Mouse (Mus musculus) heart, embryonic 15.5 days (tissue): Measurements from ENCODE around the gene Mvb12a. TPM values are rescaled to one million over a fixed set of nuclear protein-coding genes. Genes with fewer than 3 reads are reported as not detected.
A peak's percentile ranks its signal among the peaks of the same experiment; 100 is the strongest.
"Not testable (repeated sequence)": the region's sequence is repeated elsewhere in the genome, so short reads cannot be mapped to it uniquely, and the experiment has no call there.

Source experiments
- ATAC-seq: fragments of 200-750 bp; cut with Nextera tagmentation; replicated peaks from 2 replicates; pipeline ENCODE4 v1.8.0; 2017; ENCODE audit warnings: low read depth, moderate TSS enrichment; ENCODE audit not compliant: insufficient number of reproducible peaks, insufficient read depth, low FRiP score
- H3K27ac ChIP-seq: fragments of 300-500 bp; sonication (generic); 2 replicates; pipeline ENCODE4 v1.5.1; 2015; ENCODE audit warnings: mild to moderate bottlenecking, inconsistent platforms
- H3K27me3 ChIP-seq: fragments of 300-500 bp; sonication (generic); 2 replicates; pipeline ENCODE4 v1.6.1; 2015; ENCODE audit warnings: inconsistent platforms
- H3K36me3 ChIP-seq: fragments of 300-500 bp; sonication (generic); 2 replicates; pipeline ENCODE4 v1.6.1; 2015; ENCODE audit warnings: mild to moderate bottlenecking, inconsistent platforms
- H3K4me1 ChIP-seq: fragments of 300-500 bp; sonication (generic); replicated peaks from 2 replicates; pipeline ENCODE4 v1.6.1; 2015; ENCODE audit warnings: inconsistent platforms
- H3K4me2 ChIP-seq: fragments of 300-500 bp; sonication (generic); 2 replicates; pipeline ENCODE4 v1.6.1; 2015; ENCODE audit warnings: inconsistent platforms, mild to moderate bottlenecking, moderate library complexity
- H3K4me3 ChIP-seq: fragments of 300-500 bp; sonication (generic); 2 replicates; pipeline ENCODE4 v1.5.1; 2015; ENCODE audit warnings: mild to moderate bottlenecking, inconsistent platforms
- H3K9ac ChIP-seq: fragments of 300-500 bp; sonication (generic); 2 replicates; pipeline ENCODE4 v1.6.1; 2015; ENCODE audit warnings: mild to moderate bottlenecking, inconsistent platforms
- H3K9me3 ChIP-seq: fragments of 300-500 bp; sonication (generic); replicated peaks from 2 replicates; pipeline ENCODE4 v1.6.1; 2016; ENCODE audit warnings: inconsistent platforms
- WGBS: fragments of 180-500 bp; shearing (Covaris S2); methylation state at CpG from one replicate; pipeline ENCODE4 v1.1.7; 2015; ENCODE audit warnings: mixed read lengths; 5-methylcytosine and 5-hydroxymethylcytosine counted together
- polyA plus RNA-seq: library from polyadenylated mRNA; unstranded; fragments of >200 nt; fragmentation: Nextera tagmentation; extraction: Ambion mirVana; gene quantifications from 2 replicates; pipeline ENCODE4 v1.2.1, GENCODE M21; 2015

Mvb12a gene
- polyA plus RNA-seq, 1 experiment from 2014 or later, result 51.1 TPM

- Histone ChIP-seq H3K9me3 (no peaks in the 10 kb centered on the region), H3K9ac (no peak overlapping the region), H3K4me3 (no peak overlapping the region), H3K36me3 (no peaks in the 10 kb centered on the region), H3K4me1 (peaks cover 32% of the 10 kb centered on the region), H3K27me3 (peaks cover 12% of the 10 kb centered on the region), H3K4me2 (no peak overlapping the region), H3K27ac (peak overlapping the region; percentile 78)
- ATAC-seq, result no peak
- WGBS, result 37% methylated on average over 3 of the region's 3 CpGs
Measured at GRCm38 (mm10) chr8:71527162-71527870, 15.4 kb upstream of the Mvb12a start.

GRCm38 (mm10) chr8:71528362-71529073, 14.2 kb upstream of the Mvb12a start:
- peak; percentile 80 for ATAC-seq
- Histone ChIP-seq H3K4me2 (no peak overlapping the region), H3K27me3 (peaks cover 12% of the 10 kb centered on the region), H3K9ac (no peak overlapping the region), H3K4me1 (peaks cover 32% of the 10 kb centered on the region), H3K27ac (peak overlapping the region; percentile 78), H3K4me3 (no peak overlapping the region), H3K9me3 (no peaks in the 10 kb centered on the region), H3K36me3 (no peaks in the 10 kb centered on the region)
- 59% methylated on average over 11 of the region's 11 CpGs for WGBS

GRCm38 (mm10) chr8:71530735-71531467, 11.8 kb upstream of the Mvb12a start:
- not testable (repeated sequence) for H3K27me3 ChIP-seq, ATAC-seq, H3K4me3 ChIP-seq, H3K9me3 ChIP-seq, H3K27ac ChIP-seq, H3K4me2 ChIP-seq, H3K9ac ChIP-seq, H3K36me3 ChIP-seq
- peaks cover 28% of the 10 kb centered on the region for H3K4me1 ChIP-seq
- 61% methylated on average over 7 of the region's 12 CpGs for WGBS

- Histone ChIP-seq H3K4me2 (no peak overlapping the region), H3K27me3 (no peaks in the 10 kb centered on the region), H3K9me3 (no peaks in the 10 kb centered on the region), H3K9ac (no peak overlapping the region), H3K36me3 (no peaks in the 10 kb centered on the region), H3K4me3 (no peak overlapping the region), H3K4me1 (peaks cover 18% of the 10 kb centered on the region), H3K27ac (no peak overlapping the region)
- no peak for ATAC-seq
- WGBS, result 34% methylated on average over 3 of the region's 3 CpGs
Measured at GRCm38 (mm10) chr8:71534263-71534810, 8.4 kb upstream of the Mvb12a start.

- 76% methylated on average over 5 of the region's 5 CpGs for WGBS
- H3K4me3 ChIP-seq, result peak overlapping the region; percentile 60
Measured at GRCm38 (mm10) chr8:71535663-71536062, 7.1 kb upstream of the Mvb12a start.

GRCm38 (mm10) chr8:71537028-71537867, 5.5 kb upstream of the Mvb12a start, which contains the start of gene Bst2:
TSS of gene Bst2 (minus strand) at chr8:71537456.
- peak within 1 kb of the TSS; percentile 60 for H3K4me3 ChIP-seq
- WGBS, result 2% methylated on average over 37 of the region's 37 CpGs
- H3K36me3 ChIP-seq, result no peaks in the 10 kb centered on the region
- ATAC-seq, result peak; percentile 82
- H3K27ac ChIP-seq, result peak within 1 kb of the TSS; percentile 66
- peaks cover 18% of the 10 kb centered on the region for H3K4me1 ChIP-seq
- peak within 1 kb of the TSS; percentile 79 for H3K4me2 ChIP-seq
- H3K9ac ChIP-seq, result peak within 1 kb of the TSS; percentile 50
- H3K27me3 ChIP-seq, result no peaks in the 10 kb centered on the region
- H3K9me3 ChIP-seq, result no peaks in the 10 kb centered on the region

More at GRCm38 (mm10) chr8:71535663-71536062, 7.1 kb upstream of the Mvb12a start:
- Histone ChIP-seq H3K4me2 (peak overlapping the region; percentile 79), H3K4me1 (peaks cover 18% of the 10 kb centered on the region), H3K27ac (no peak overlapping the region), H3K9ac (peak overlapping the region; percentile 31; the same call in 1 of the 2 replicates), H3K27me3 (no peaks in the 10 kb centered on the region), H3K36me3 (no peaks in the 10 kb centered on the region), H3K9me3 (no peaks in the 10 kb centered on the region)
- no peak for ATAC-seq

- Histone ChIP-seq H3K36me3 (peaks cover 26% of the 10 kb centered on the region; the same call in 1 of the 2 replicates), H3K9me3 (no peaks in the 10 kb centered on the region), H3K4me3 (peak overlapping the region; percentile 98), H3K9ac (peak overlapping the region; percentile 86), H3K4me1 (peaks cover 11% of the 10 kb centered on the region), H3K27ac (no peak overlapping the region), H3K4me2 (peak overlapping the region; percentile 94), H3K27me3 (no peaks in the 10 kb centered on the region)
- ATAC-seq, result no peak
- WGBS, result 80% methylated on average over 9 of the region's 9 CpGs
Measured at GRCm38 (mm10) chr8:71543755-71544154, 1.0 kb downstream of the Mvb12a start.

- Histone ChIP-seq H3K9me3 (no peaks in the 10 kb centered on the region), H3K27ac (no peak overlapping the region), H3K4me2 (no peak overlapping the region), H3K4me1 (peaks cover 11% of the 10 kb centered on the region), H3K36me3 (peaks cover 28% of the 10 kb centered on the region; the same call in 1 of the 2 replicates), H3K4me3 (no peak overlapping the region), H3K27me3 (no peaks in the 10 kb centered on the region), H3K9ac (no peak overlapping the region)
- ATAC-seq, result no peak
- WGBS, result 91% methylated on average over 11 of the region's 11 CpGs
Measured at GRCm38 (mm10) chr8:71545053-71545452, 2.3 kb downstream of the Mvb12a start.

- H3K9me3 ChIP-seq, result no peaks in the 10 kb centered on the region
- H3K4me3 ChIP-seq, result no peak overlapping the region
- H3K4me2 ChIP-seq, result no peak overlapping the region
- H3K36me3 ChIP-seq, result peaks cover 28% of the 10 kb centered on the region; the same call in 1 of the 2 replicates
- 85% methylated on average over 7 of the region's 7 CpGs for WGBS
- peaks cover 11% of the 10 kb centered on the region for H3K4me1 ChIP-seq
- no peak for ATAC-seq
- no peak overlapping the region for H3K9ac ChIP-seq
- no peak overlapping the region for H3K27ac ChIP-seq
- no peaks in the 10 kb centered on the region for H3K27me3 ChIP-seq
Measured at GRCm38 (mm10) chr8:71547590-71547989, 4.9 kb downstream of the Mvb12a start.

- Histone ChIP-seq H3K9me3 (no peaks in the 10 kb centered on the region), H3K27me3 (0 out of 2 replicates have a peak, but pooled peaks cover 5% of the 10 kb centered on the region), H3K4me1 (no peaks in the 10 kb centered on the region), H3K4me3 (no peak overlapping the region), H3K27ac (no peak overlapping the region), H3K4me2 (no peak overlapping the region), H3K9ac (no peak overlapping the region), H3K36me3 (peaks cover 23% of the 10 kb centered on the region; the same call in 1 of the 2 replicates)
- no peak for ATAC-seq
- WGBS, result 67% methylated on average over 7 of the region's 7 CpGs
Measured at GRCm38 (mm10) chr8:71550754-71551153, 8.0 kb downstream of the Mvb12a start.
